Mouse (Mus musculus): Measurements from ENCODE around the gene Krtap17-1. TPM values are rescaled to one million over a fixed set of nuclear protein-coding genes. Genes with fewer than 3 reads are reported as not detected.

Gene Krtap17-1
- polyA plus RNA-seq (2017; shearing (Covaris generic)): not detected

DNA sequence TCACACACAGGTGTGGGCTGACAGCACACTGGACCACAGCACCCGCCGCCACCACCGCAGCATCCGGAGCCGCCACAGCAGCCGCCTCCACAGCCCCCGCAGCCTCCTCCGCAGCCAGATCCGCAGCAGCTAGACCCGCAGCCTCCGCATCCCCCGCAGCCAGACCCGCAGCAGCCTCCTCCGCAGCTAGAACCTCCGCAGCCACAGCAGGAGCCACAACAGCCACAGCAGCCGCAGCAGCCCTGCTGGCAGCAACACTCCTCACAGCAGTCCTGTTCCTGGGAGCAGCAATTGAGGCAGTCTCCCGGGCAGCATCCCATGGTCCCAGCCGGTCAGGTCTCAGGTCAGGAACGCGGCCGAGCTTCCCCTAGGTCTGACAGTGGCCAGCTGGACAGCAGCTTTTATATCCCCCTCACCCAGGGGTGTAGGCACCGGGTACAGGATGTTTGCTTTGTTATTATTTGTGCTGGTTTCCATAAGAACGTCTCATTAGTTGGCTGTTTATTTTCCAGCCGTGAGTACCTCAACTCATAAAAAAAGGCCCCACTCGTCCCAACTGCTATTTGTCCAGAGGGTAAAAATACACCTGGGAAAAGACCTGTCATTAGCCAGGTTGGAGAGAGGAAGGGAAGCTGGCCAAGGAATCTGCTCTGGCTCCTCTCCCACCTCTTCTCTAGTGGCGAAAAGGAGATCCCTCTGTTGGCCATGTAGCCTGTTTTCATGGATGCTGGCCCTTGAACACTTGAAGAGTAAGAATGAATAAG, at the start of gene Krtap17-1:
TSS of gene Krtap17-1 (minus strand) at position 375 of the 764 bp plus-strand sequence.

DNA sequence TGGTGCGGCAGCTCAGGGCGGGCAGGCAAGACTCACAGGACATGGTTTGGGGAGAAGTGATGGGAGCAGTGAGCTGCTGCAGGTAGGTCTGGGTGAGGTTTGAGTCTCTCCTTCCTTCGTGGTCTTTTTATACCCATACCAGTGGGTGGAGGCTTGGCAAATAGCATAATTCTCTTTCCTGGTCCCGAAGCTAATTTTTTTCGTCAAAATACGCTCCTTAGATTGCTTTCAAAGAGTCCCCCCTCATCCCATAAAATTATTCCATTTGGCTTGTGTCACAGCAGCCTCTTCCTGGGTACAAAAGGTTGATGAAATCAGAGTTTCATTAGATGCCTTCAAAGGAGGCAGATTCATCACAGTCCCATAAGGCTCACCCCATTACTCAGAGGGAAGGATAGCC, 47.7 kb upstream of the Krtap17-1 start, which contains the start of gene Krt34:
TSS of gene Krt34 (minus strand) at position 101 of the 400 bp plus-strand sequence.

DNA sequence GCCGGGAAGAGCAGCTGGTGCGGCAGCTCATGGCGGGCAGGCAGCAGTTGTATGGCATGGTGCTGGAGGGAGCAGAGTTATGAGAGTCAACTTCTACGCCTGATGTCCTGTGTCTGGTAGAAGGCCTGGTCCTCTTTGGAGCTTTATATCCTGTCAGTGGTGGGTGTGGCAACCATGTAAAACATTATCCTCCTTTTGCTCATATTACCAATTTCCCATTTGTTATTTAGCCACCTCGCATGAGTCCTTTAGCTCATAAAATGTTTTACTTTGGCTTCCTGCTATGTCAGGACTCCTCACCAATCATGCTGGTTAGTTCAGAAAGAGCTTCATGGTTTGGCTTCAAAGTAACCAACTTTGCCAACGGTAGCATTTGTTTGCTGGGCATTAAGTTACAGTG, 36.0 kb upstream of the Krtap17-1 start, which contains the start of gene Krt33b:
TSS of gene Krt33b (minus strand) at position 101 of the 400 bp plus-strand sequence.

DNA sequence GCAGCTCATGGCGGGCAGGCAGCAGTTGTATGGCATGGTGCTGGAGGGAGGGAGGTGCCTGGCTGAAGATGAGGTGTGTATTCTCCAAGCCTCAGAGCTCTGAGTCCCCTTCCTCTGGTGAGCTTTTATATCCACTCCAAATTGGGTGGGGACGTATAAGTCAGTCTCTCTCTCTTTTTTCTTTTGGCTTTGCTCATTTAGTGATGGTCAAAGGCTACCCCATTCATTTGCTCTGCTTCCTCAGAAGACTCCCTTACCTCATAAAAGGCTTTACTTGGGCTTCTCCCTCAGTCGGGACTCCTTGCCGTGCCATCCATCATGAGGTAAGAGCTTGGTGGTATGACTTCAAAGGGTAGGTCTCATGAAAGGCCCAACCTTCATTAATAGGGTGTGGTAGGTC, 22.3 kb upstream of the Krtap17-1 start, which contains the start of gene Krt33a:
TSS of gene Krt33a (minus strand) at position 101 of the 400 bp plus-strand sequence.

DNA sequence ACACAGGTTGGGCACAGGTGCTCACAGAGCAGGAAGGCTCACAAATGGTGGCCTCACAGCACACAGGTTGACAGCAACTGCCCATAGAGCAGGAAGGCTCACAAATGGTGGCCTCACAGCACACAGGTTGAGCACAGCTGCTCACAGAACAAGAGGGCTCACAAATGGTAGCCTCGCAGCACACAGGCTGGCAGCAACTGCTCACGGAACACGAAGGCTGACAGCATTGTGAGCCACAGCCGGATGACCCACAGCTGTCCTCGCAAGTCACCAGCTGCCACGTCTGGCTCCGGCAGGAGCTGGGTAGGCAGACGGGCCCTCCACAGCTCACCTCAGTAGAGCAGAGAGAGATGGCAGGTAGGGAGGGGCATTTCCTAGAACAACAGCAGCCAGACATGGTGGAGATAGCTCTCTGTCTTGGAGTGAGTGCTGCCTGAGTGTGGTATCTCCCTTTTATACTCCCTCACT, 7.6 kb downstream of the Krtap17-1 start, which contains the start of gene Krtap16-1:
TSS of gene Krtap16-1 (minus strand) at position 418 of the 468 bp plus-strand sequence.

DNA sequence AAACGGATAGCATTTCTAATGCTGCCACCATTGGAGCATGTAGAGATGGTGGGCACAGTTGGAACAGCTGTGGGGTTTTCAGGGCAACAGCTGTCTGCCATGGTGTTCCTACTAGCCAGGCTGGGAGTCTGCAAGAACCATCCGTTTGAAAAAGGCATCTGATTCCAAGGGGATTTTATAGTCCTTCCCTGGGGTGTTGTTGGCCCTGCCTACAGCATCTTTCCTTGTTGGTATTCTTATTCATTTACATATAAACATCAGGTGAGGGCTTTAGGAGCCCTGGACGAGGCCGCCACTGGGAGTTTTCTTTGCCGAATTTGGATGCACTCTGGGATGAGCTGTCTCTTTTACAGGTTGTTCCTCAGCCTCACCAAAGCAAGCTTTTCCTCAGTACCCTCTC, 14.8 kb downstream of the Krtap17-1 start, which contains the start of gene Krtap29-1:
TSS of gene Krtap29-1 (minus strand) at position 101 of the 400 bp plus-strand sequence.

DNA sequence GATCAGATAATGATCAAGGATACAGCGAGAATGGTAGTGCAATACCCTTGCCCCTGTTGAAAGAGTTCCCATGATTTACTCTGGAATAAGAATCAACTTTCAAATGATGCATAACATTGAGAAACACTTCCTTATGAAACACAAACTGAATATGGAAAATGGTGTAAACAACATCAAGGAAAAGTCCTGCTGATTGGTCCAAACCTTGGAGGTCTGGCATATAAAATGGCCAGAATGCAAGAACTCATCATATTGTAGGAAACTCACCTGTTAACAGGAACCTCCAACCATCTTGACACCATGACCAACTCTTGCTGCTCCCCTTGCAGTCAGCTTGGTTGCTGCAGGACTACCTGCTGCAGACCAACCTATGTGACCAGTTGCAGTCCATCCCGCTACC, 45.6 kb downstream of the Krtap17-1 start, which contains the start of gene Krtap9-5:
TSS of gene Krtap9-5 (plus strand) at position 301 of the 400 bp plus-strand sequence.

Other genes starting within 250 kb of the Krtap17-1 start
- not detected for gene Gm11595, start 221.1 kb downstream of the Krtap17-1 start, polyA plus RNA-seq (2017; shearing (Covaris generic))
- not detected for gene Krtap4-8, start 213.3 kb downstream of the Krtap17-1 start, polyA plus RNA-seq (2017; shearing (Covaris generic))
- gene Krtap4-9, start 208.8 kb downstream of the Krtap17-1 start, polyA plus RNA-seq (2017; shearing (Covaris generic)): not detected
- gene Gm11596, start 200.5 kb downstream of the Krtap17-1 start, polyA plus RNA-seq (2017; shearing (Covaris generic)): not detected
- not detected for gene Gm11569, start 195.1 kb downstream of the Krtap17-1 start, polyA plus RNA-seq (2017; shearing (Covaris generic))
- not detected for gene Gm11554, start 189.5 kb downstream of the Krtap17-1 start, polyA plus RNA-seq (2017; shearing (Covaris generic))
- gene Krtap4-13, start 184.1 kb downstream of the Krtap17-1 start, polyA plus RNA-seq (2017; shearing (Covaris generic)): not detected
- not detected for gene Gm11564, start 178.3 kb downstream of the Krtap17-1 start, polyA plus RNA-seq (2017; shearing (Covaris generic))
- gene 2300003K06Rik, start 155.9 kb downstream of the Krtap17-1 start, polyA plus RNA-seq (2017; shearing (Covaris generic)): not detected
- not detected for gene Krtap4-16, start 142.4 kb downstream of the Krtap17-1 start, polyA plus RNA-seq (2017; shearing (Covaris generic))
- not detected for gene Gm11568, start 136.1 kb downstream of the Krtap17-1 start, polyA plus RNA-seq (2017; shearing (Covaris generic))
- not detected for gene Gm11559, start 129.5 kb downstream of the Krtap17-1 start, polyA plus RNA-seq (2017; shearing (Covaris generic))
- not detected for gene Krtap9-1, start 120.6 kb downstream of the Krtap17-1 start, polyA plus RNA-seq (2017; shearing (Covaris generic))
- not detected for gene Gm11567, start 114.8 kb downstream of the Krtap17-1 start, polyA plus RNA-seq (2017; shearing (Covaris generic))
- not detected for gene Krtap31-1, start 86.1 kb downstream of the Krtap17-1 start, polyA plus RNA-seq (2017; shearing (Covaris generic))
- not detected for gene Gm11565, start 79.2 kb downstream of the Krtap17-1 start, polyA plus RNA-seq (2017; shearing (Covaris generic))
- gene Krtap31-2, start 57.7 kb downstream of the Krtap17-1 start, polyA plus RNA-seq (2017; shearing (Covaris generic)): not detected
- gene Krtap9-5, start 45.5 kb downstream of the Krtap17-1 start, polyA plus RNA-seq (2017; shearing (Covaris generic)): not detected
- not detected for gene Krtap29-1, start 14.9 kb downstream of the Krtap17-1 start, polyA plus RNA-seq (2017; shearing (Covaris generic))
- not detected for gene Krtap16-1, start 7.4 kb downstream of the Krtap17-1 start, polyA plus RNA-seq (2017; shearing (Covaris generic))
- gene Krt33a, start 22.2 kb upstream of the Krtap17-1 start, polyA plus RNA-seq (2017; shearing (Covaris generic)): not detected
- gene Krt33b, start 35.9 kb upstream of the Krtap17-1 start, polyA plus RNA-seq (2017; shearing (Covaris generic)): not detected
- gene Krt34, start 47.6 kb upstream of the Krtap17-1 start, polyA plus RNA-seq (2017; shearing (Covaris generic)): not detected
- gene Krt31, start 56.6 kb upstream of the Krtap17-1 start, polyA plus RNA-seq (2017; shearing (Covaris generic)): not detected
- gene Krt32, start 94.2 kb upstream of the Krtap17-1 start, polyA plus RNA-seq (2017; shearing (Covaris generic)): not detected
- gene Krt35, start 102.2 kb upstream of the Krtap17-1 start, polyA plus RNA-seq (2017; shearing (Covaris generic)): not detected
- not detected for gene Krt36, start 111.6 kb upstream of the Krtap17-1 start, polyA plus RNA-seq (2017; shearing (Covaris generic))
- gene Krt13, start 127.6 kb upstream of the Krtap17-1 start, polyA plus RNA-seq (2017; shearing (Covaris generic)): not detected
- gene Krt15, start 141.9 kb upstream of the Krtap17-1 start, polyA plus RNA-seq (2017; shearing (Covaris generic)): not detected
- not detected for gene Krt19, start 154.7 kb upstream of the Krtap17-1 start, polyA plus RNA-seq (2017; shearing (Covaris generic))
- gene Krt9, start 199.3 kb upstream of the Krtap17-1 start, polyA plus RNA-seq (2017; shearing (Covaris generic)): not detected
- not detected for gene Krt14, start 213.6 kb upstream of the Krtap17-1 start, polyA plus RNA-seq (2017; shearing (Covaris generic))